ENCODE assay signal across 19 mouse cellular contexts in the genomic region with DNA sequence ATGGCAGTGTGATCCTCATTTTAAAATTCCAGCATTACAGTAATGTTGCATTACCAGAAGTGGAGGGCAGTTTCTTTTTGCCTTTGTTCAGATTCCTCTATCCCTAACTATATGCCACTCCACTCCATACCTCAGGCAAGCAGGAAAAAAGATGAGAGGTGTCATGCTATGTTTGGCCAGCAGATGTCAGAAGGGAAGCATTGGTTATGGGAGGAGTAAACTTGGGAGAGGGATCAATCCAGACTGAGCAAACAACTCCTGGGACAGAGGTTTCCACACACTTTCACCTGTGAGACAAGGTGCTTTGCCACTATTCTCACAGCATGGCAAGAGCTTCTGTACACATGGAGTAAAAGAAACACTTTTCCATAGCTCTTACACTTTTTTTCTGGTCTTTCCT. TPM values are rescaled to one million over a fixed set of nuclear protein-coding genes. Genes with fewer than 3 reads are reported as not detected.
DNase-seq lines count a peak whose midpoint lies in the region; ATAC-seq and TF ChIP-seq lines count a peak whose summit lies in the region.
"Had no signal": no experiment of that assay in that cellular context is flagged by ENCODE, and none has a peak within 500 bp of the region (broad histone marks: within the 10 kb centered on the region; RNA-seq: fewer than 3 reads in every experiment).

No protein-coding gene starts in this region.

- 0 out of 2 replicates have a peak, but pooled peaks have one; percentile 29 for ATAC-seq in liver, postnatal 0 days
- no peak for ATAC-seq in liver, embryonic 11.5 days (replicated peaks; ENCODE audit: low FRiP score)

- H3K4me1 ChIP-seq in liver, postnatal 0 days (ENCODE audit: insufficient read depth) = no peaks in the 10 kb centered on the region
- H3K4me1 ChIP-seq in liver, embryonic 11.5 days (replicated peaks; ENCODE audit: control insufficient read depth, insufficient read depth, low read length) = no peaks in the 10 kb centered on the region
- H3K4me1 ChIP-seq in ES-E14 (ENCODE audit: control insufficient read depth in 2 of 2, insufficient read depth in 2 of 2, low read length in 2 of 2, poor library complexity in 1 of 2) = no peaks in the 10 kb centered on the region
- no peaks in the 10 kb centered on the region for H3K4me1 ChIP-seq in limb, embryonic 10.5 days
- H3K4me1 ChIP-seq: embryonic facial prominence, embryonic 12.5 days; forebrain, embryonic 12.5 days; heart, embryonic 10.5 days; hindbrain, embryonic 10.5 days; megakaryocyte, embryonic 14.5 days had no signal

- no peaks in the 10 kb centered on the region for H3K36me3 ChIP-seq in liver, postnatal 0 days (replicated peaks; ENCODE audit: insufficient read depth, low read length)
- no peaks in the 10 kb centered on the region for H3K36me3 ChIP-seq in liver, embryonic 11.5 days (ENCODE audit: control insufficient read depth, insufficient read depth, low read length)
- H3K36me3 ChIP-seq in ES-E14 (ENCODE audit: control insufficient read depth, insufficient read depth, low read length, poor library complexity, severe bottlenecking) = no peaks in the 10 kb centered on the region
- H3K36me3 ChIP-seq in limb, embryonic 10.5 days = no peaks in the 10 kb centered on the region
- H3K36me3 ChIP-seq: embryonic facial prominence, embryonic 12.5 days; forebrain, embryonic 12.5 days; heart, embryonic 10.5 days; hindbrain, embryonic 10.5 days had no signal

- in situ Hi-C loops in ES-E14 (cut with MboI; ENCODE audit: low sequenced_read_pairs in 2 of 2, unreplicated experiment in 2 of 2) = no loop called here

- peak; percentile 0 for DNase-seq in cerebellum, postnatal 10 days
- no peak for DNase-seq in cerebellum, adult 18-20 months
- DNase-seq in liver, postnatal 0 days = peak; percentile 32
- no peak for DNase-seq in liver, embryonic 11.5 days (ENCODE audit: low spot score)
- DNase-seq in ES-E14 (ENCODE audit: low read depth, low spot score) = peak; percentile 45
- peak; percentile 39 for DNase-seq in adrenal gland, postnatal 10 days
- no peak for DNase-seq in limb, embryonic 10.5 days (ENCODE audit: low spot score)
- no peak for DNase-seq in left cerebral cortex, postnatal 25 days (ENCODE audit: low spot score in 2 of 2)
- DNase-seq: cerebellum, adult 8-10 months; liver; right cerebral cortex, postnatal 25 days; thymus, postnatal 14 days had no signal

- no peak overlapping the region for H3K27ac ChIP-seq in liver, postnatal 0 days (ENCODE audit: low read depth)
- H3K27ac ChIP-seq in liver, embryonic 11.5 days (ENCODE audit: low read depth, low read length) = no peak overlapping the region
- H3K27ac ChIP-seq in ES-E14 (ENCODE audit: insufficient read depth, low read depth, low read length, poor library complexity, severe bottlenecking) = no peak overlapping the region
- no peak overlapping the region for H3K27ac ChIP-seq in limb, embryonic 10.5 days
- H3K27ac ChIP-seq: embryonic facial prominence, embryonic 12.5 days; forebrain, embryonic 12.5 days; heart, embryonic 10.5 days; hindbrain, embryonic 10.5 days had no signal

- H3K9ac ChIP-seq in liver, postnatal 0 days (replicated peaks) = no peak overlapping the region
- H3K9ac ChIP-seq in liver, embryonic 11.5 days (ENCODE audit: low read depth, low read length) = no peak overlapping the region
- no peak overlapping the region for H3K9ac ChIP-seq in ES-E14 (ENCODE audit: insufficient read depth, low read depth, low read length, poor library complexity, severe bottlenecking)
- H3K9ac ChIP-seq: embryonic facial prominence, embryonic 12.5 days; forebrain, embryonic 12.5 days had no signal

- no peak overlapping the region for H3K4me2 ChIP-seq in liver, postnatal 0 days (ENCODE audit: low read depth, low read length)
- H3K4me2 ChIP-seq in liver, embryonic 11.5 days = no peak overlapping the region
- H3K4me2 ChIP-seq: embryonic facial prominence, embryonic 12.5 days; forebrain, embryonic 12.5 days had no signal

- no peak for TF ChIP-seq EP300 in liver, postnatal 0 days (IDR thresholded peaks at IDR 0.05; ENCODE audit: low read depth)

- intact Hi-C loops in left cerebral cortex, postnatal 25 days (cut with DNase I) = no loop called here

- TF ChIP-seq CTCF in liver, postnatal 0 days (IDR thresholded peaks at IDR 0.05; ENCODE audit: low read depth) = peak; percentile 54

- no peaks in the 10 kb centered on the region for H3K27me3 ChIP-seq in liver, postnatal 0 days (ENCODE audit: insufficient read depth, low read length)
- H3K27me3 ChIP-seq in liver, embryonic 11.5 days (replicated peaks; ENCODE audit: control insufficient read depth, insufficient read depth, low read length) = no peaks in the 10 kb centered on the region
- H3K27me3 ChIP-seq in limb, embryonic 10.5 days (ENCODE audit: low read depth, poor library complexity, severe bottlenecking) = no peaks in the 10 kb centered on the region
- H3K27me3 ChIP-seq: embryonic facial prominence, embryonic 12.5 days; forebrain, embryonic 12.5 days; megakaryocyte, embryonic 14.5 days had no signal

- no peaks in the 10 kb centered on the region for H3K9me3 ChIP-seq in liver, postnatal 0 days (ENCODE audit: low read length)
- no peaks in the 10 kb centered on the region for H3K9me3 ChIP-seq in liver, embryonic 11.5 days (ENCODE audit: control insufficient read depth, low read length)
- H3K9me3 ChIP-seq in ES-E14 (ENCODE audit: control insufficient read depth, insufficient read depth, low read depth, low read length) = no peaks in the 10 kb centered on the region
- H3K9me3 ChIP-seq in limb, embryonic 10.5 days (replicated peaks) = no peaks in the 10 kb centered on the region
- H3K9me3 ChIP-seq: embryonic facial prominence, embryonic 12.5 days; heart, embryonic 10.5 days; megakaryocyte, embryonic 14.5 days had no signal

- no peak overlapping the region for H3K4me3 ChIP-seq in liver, postnatal 0 days (ENCODE audit: low read depth, low read length)
- H3K4me3 ChIP-seq in liver, embryonic 11.5 days (ENCODE audit: low read depth, low read length) = no peak overlapping the region
- no peak overlapping the region for H3K4me3 ChIP-seq in ES-E14 (ENCODE audit: insufficient read depth in 1 of 2, low read depth in 1 of 2, low read length in 2 of 2, poor library complexity in 1 of 2, severe bottlenecking in 1 of 2)
- H3K4me3 ChIP-seq in limb, embryonic 10.5 days = no peak overlapping the region
- H3K4me3 ChIP-seq: embryonic facial prominence, embryonic 12.5 days; forebrain, embryonic 12.5 days; heart, embryonic 10.5 days; hindbrain, embryonic 10.5 days; megakaryocyte, embryonic 14.5 days; myocyte had no signal

TF ChIP-seq in ES-E14, 5 proteins besides CTCF, POLR2A, EP300 and RAD21:
- TF ChIP-seq MAFK (IDR thresholded peaks at IDR 0.05; ENCODE audit: insufficient read depth, low read depth, low read length) (no peak), ZC3H11A (IDR thresholded peaks at IDR 0.05; ENCODE audit: borderline replicate concordance, low read depth, low read length) (peak; percentile 30; the same call in 1 of the 2 replicates), CHD2 (IDR thresholded peaks at IDR 0.05; ENCODE audit: low read depth, low read length) (no peak)

RNA-seq across cellular contexts. Expression of a gene that starts 26.3 kb away (rescaled TPM):
- not detected in 2 replicates for polyA plus RNA-seq in liver, postnatal 0 days (2015; fragmentation: Nextera tagmentation; extraction: Ambion mirVana)
- not detected in 2 replicates for polyA plus RNA-seq in liver, embryonic 11.5 days (2014; fragmentation: Nextera tagmentation; extraction: Ambion mirVana)
- total RNA-seq in ES-E14 (2012; rRNA removed) = not detected in 2 replicates
- total RNA-seq in adrenal gland, postnatal 10 days (2021) = not detected
- polyA plus RNA-seq in limb, embryonic 10.5 days (2016; fragmentation: Nextera tagmentation; extraction: Ambion mirVana) = not detected in 2 replicates
- not detected for total RNA-seq in left cerebral cortex, postnatal 25 days (2021)
- polyA plus RNA-seq: embryonic facial prominence, embryonic 12.5 days; forebrain, embryonic 12.5 days; heart, embryonic 10.5 days; hindbrain, embryonic 10.5 days; kidney, embryonic 16.5 days; myocyte had no signal

RNA-seq across cellular contexts. Expression of a gene that starts 26.8 kb away (rescaled TPM):
- polyA plus RNA-seq in liver, postnatal 0 days (2015; fragmentation: Nextera tagmentation; extraction: Ambion mirVana) = not detected in 2 replicates
- polyA plus RNA-seq in liver, embryonic 11.5 days (2014; fragmentation: Nextera tagmentation; extraction: Ambion mirVana) = not detected in 2 replicates
- not detected in 2 replicates for total RNA-seq in ES-E14 (2012; rRNA removed)
- total RNA-seq in adrenal gland, postnatal 10 days (2021) = not detected
- not detected in 2 replicates for polyA plus RNA-seq in limb, embryonic 10.5 days (2016; fragmentation: Nextera tagmentation; extraction: Ambion mirVana)
- not detected for total RNA-seq in left cerebral cortex, postnatal 25 days (2021)
- polyA plus RNA-seq: embryonic facial prominence, embryonic 12.5 days; forebrain, embryonic 12.5 days; heart, embryonic 10.5 days; hindbrain, embryonic 10.5 days; kidney, embryonic 16.5 days; myocyte had no signal

Comparison
In these comparisons a context has a peak if more than half of its experiments do, and no peak if none do; other contexts are left out.
1. DNase-seq: peak in cerebellum, postnatal 10 days (2 of 2), liver, postnatal 0 days (single experiment), ES-E14 (single experiment) and adrenal gland, postnatal 10 days (single experiment); none in cerebellum, adult 18-20 months (0 of 2), liver, embryonic 11.5 days (single experiment), limb, embryonic 10.5 days (single experiment) and left cerebral cortex, postnatal 25 days (0 of 2).